Mouse (Mus musculus) heart, embryonic 12.5 days (tissue): ENCODE results near the gene Epha8. TPM values are rescaled to one million over a fixed set of nuclear protein-coding genes. Genes with fewer than 3 reads are reported as not detected.

Source experiments
- ATAC-seq: fragments of 200-750 bp; cut with Nextera tagmentation; 2 replicates; pipeline ENCODE4 v1.8.0; 2017; ENCODE audit warnings: moderate TSS enrichment, moderate library complexity; ENCODE audit not compliant: insufficient number of reproducible peaks, low FRiP score
- H3K27ac ChIP-seq: fragments of 300-500 bp; sonication (generic); 2 replicates; pipeline ENCODE4 v1.5.1; 2016; ENCODE audit warnings: mild to moderate bottlenecking, moderate library complexity; ENCODE audit not compliant: poor library complexity, severe bottlenecking
- H3K27me3 ChIP-seq: fragments of 300-500 bp; sonication (generic); replicated peaks from 2 replicates; pipeline ENCODE4 v1.6.1; 2016; ENCODE audit warnings: mild to moderate bottlenecking, moderate library complexity
- H3K36me3 ChIP-seq: fragments of 300-500 bp; sonication (generic); 2 replicates; pipeline ENCODE4 v1.6.1; 2016; ENCODE audit warnings: mild to moderate bottlenecking, moderate library complexity
- H3K4me1 ChIP-seq: fragments of 300-500 bp; sonication (generic); replicated peaks from 2 replicates; pipeline ENCODE4 v1.6.1; 2016; ENCODE audit warnings: mild to moderate bottlenecking
- H3K4me2 ChIP-seq: fragments of 300-500 bp; sonication (generic); 2 replicates; pipeline ENCODE4 v1.6.1; 2016; ENCODE audit warnings: mild to moderate bottlenecking, moderate library complexity
- H3K4me3 ChIP-seq: fragments of 300-500 bp; sonication (generic); 2 replicates; pipeline ENCODE4 v1.5.1; 2016; ENCODE audit warnings: mild to moderate bottlenecking
- H3K9ac ChIP-seq: fragments of 300-500 bp; sonication (generic); 2 replicates; pipeline ENCODE4 v1.6.1; 2016; ENCODE audit warnings: mild to moderate bottlenecking, moderate library complexity
- H3K9me3 ChIP-seq: fragments of 300-500 bp; sonication (generic); replicated peaks from 2 replicates; pipeline ENCODE4 v1.6.1; 2016; ENCODE audit warnings: mild to moderate bottlenecking, moderate library complexity
- WGBS: fragments of 180-500 bp; shearing (Covaris S2); methylation state at CpG from one replicate; pipeline ENCODE4 v1.1.7; 2016; 5-methylcytosine and 5-hydroxymethylcytosine counted together
- polyA plus RNA-seq: library from polyadenylated mRNA; unstranded; fragments of >200 nt; fragmentation: Nextera tagmentation; extraction: Ambion mirVana; gene quantifications from 2 replicates; pipeline ENCODE4 v1.2.1, GENCODE M21; 2016

Gene Epha8
- polyA plus RNA-seq, 1 experiment from 2014 or later, result 0.10 TPM

DNA sequence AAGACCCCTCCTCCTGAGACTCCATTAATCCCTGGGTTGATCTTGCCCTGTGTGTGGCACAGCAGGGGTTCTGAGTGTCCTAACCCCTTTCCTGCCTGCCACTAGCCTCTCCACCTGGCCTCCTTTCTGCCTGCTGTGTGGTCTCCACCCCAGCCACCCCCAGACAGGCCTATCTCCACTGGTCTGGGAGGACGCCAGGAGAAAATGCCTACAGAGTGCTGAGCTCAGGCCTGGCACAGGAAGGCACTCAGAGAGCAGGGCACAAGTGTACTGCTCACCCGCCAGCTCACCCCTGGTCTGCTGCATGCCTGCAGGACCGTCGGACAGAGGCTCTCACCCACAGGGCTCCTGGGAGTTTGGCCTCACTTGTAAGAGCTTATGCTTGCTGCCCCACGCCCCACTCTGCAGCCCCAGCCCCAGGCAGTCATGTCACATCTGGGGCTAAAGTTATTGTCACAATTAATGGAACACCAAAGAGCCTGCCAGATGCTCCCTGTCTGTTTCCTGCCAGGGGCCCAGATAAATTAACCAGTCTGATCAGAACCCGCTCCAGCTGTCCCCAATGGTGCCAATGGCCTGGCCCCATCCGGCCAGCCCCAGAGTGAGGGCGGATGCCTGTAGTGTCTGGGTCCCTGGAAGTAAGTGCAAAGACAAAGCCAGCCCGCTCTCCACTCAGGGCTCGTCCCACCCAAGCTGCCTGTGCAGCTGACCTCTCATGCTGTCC, 7.2 kb downstream of the Epha8 start:
- 40% methylated on average over 10 of the region's 10 CpGs for WGBS
- ATAC-seq, result no peak

DNA sequence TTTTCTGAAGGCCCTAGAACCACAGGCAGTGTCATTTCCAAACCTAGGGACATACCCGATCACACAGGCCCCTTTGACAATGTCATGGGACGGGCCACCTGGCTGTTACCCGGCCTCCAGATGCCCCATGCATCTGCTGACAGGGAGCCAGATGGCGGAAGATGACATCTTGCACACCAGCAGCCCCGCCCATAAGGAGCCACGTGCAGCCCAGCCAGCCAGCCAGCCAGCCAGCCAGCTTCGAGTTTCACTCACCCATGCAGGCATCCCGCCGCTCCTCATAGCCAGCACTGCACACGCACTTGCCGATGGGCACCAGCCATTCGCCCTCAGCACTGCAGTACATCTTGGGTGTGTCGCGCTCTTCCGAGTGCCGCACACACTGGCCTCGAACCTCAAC, 11.2 kb downstream of the Epha8 start:
- no peak overlapping the region for H3K4me3 ChIP-seq
- no peak overlapping the region for H3K9ac ChIP-seq
- H3K9me3 ChIP-seq, result no peaks in the 10 kb centered on the region
- no peaks in the 10 kb centered on the region for H3K36me3 ChIP-seq
- 59% methylated on average over 17 of the region's 17 CpGs for WGBS
- no peak for ATAC-seq
- no peak overlapping the region for H3K27ac ChIP-seq
- peaks cover 96% of the 10 kb centered on the region for H3K27me3 ChIP-seq
- peaks cover 12% of the 10 kb centered on the region; the same call in 1 of the 2 replicates for H3K4me1 ChIP-seq
- no peak overlapping the region for H3K4me2 ChIP-seq

More for the DNA sequence above, 7.2 kb downstream of the Epha8 start:
- Histone ChIP-seq H3K9me3 (no peaks in the 10 kb centered on the region), H3K27ac (no peak overlapping the region), H3K36me3 (no peaks in the 10 kb centered on the region), H3K4me1 (peaks cover 3% of the 10 kb centered on the region; the same call in 1 of the 2 replicates), H3K4me3 (no peak overlapping the region), H3K4me2 (no peak overlapping the region), H3K9ac (no peak overlapping the region), H3K27me3 (peaks cover 96% of the 10 kb centered on the region)

DNA sequence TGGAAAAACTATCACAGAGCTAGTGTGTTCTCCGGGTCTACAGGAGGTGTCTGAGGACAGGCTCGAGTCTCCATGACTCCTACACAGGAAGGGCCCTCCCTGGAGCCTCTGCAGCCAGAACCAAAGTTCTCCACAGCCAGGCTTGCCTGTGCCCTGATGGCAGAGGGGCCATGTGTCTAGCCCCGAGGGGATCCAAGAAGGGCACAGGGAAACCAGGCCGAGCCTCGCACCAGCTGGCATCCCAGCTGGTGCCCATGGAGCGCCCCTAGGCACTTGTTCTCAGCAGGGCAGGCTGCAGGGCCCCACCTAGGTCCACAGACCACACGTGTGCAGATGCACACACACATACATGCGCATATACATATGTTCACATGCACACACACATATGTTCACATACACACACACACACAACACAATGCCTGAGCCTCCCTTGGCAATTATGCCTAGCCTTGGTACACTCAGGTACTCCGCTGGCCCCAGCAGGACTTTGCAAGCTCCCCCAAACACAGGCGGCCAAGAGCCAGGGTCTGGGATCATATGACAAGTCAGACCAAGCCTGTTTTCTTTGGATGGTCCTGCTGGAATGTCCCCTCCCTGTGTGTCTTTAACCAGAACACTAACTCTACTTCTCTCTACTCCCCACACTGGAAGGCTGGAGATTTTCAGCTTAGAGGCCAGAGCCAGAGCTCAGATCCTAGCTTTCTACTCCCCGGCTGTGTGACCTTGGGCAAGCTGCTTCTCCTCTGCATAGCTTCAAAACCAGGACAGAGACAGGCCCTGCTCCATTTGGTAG, 11.9 kb downstream of the Epha8 start:
- no peak overlapping the region for H3K27ac ChIP-seq
- no peaks in the 10 kb centered on the region for H3K36me3 ChIP-seq
- ATAC-seq, result no peak
- H3K4me3 ChIP-seq, result no peak overlapping the region
- no peak overlapping the region for H3K4me2 ChIP-seq
- H3K4me1 ChIP-seq, result peaks cover 12% of the 10 kb centered on the region; the same call in 1 of the 2 replicates
- no peaks in the 10 kb centered on the region for H3K9me3 ChIP-seq
- no peak overlapping the region for H3K9ac ChIP-seq
- H3K27me3 ChIP-seq, result peaks cover 96% of the 10 kb centered on the region
- WGBS, result 76% methylated on average over 11 of the region's 11 CpGs

DNA sequence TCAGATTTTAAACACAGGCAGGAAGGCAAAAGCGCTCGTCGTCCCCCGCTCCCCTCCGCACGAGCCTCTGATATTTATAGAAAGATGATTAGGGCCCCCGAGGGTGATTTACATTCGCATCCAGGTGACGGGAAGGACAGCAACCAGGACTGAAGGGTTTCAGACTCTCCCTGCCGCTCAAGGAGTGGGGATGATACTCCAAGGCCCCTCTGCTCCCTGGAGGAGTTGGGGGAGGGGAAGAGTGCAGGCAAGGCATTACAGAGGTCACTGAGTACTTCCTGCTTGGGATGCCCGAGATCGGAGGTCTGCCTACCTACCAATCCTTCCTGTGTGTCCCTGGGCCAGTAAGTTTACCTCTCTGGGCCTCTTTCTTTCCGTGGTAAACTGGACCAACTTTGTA, 13.4 kb downstream of the Epha8 start:
- Histone ChIP-seq H3K9ac (no peak overlapping the region), H3K27me3 (peaks cover 97% of the 10 kb centered on the region)
- WGBS, result 15% methylated on average over 13 of the region's 13 CpGs

DNA sequence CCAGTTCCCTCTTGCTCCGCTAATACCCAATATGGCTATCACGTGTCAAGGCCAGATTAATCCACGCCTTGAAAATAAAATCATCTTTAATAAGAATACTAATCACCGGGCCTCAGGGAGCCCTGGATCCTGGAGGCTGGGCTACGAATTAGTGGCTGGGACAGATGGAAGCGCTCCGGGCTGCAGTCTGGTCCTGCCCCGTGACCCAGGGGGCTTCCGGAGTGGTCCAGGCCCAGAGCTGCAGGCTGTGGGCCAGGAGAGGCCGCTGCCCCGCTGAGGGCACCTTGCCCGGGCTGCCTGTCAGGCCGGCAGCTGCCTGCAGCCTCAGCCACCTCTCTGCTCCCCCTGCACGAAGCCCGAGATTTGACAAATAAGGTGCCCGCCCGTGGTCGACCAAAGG, 13.9 kb downstream of the Epha8 start:
- Histone ChIP-seq H3K4me3 (no peak overlapping the region), H3K9ac (no peak overlapping the region), H3K9me3 (no peaks in the 10 kb centered on the region), H3K4me1 (peaks cover 12% of the 10 kb centered on the region; the same call in 1 of the 2 replicates), H3K4me2 (peak overlapping the region; percentile 16), H3K27ac (no peak overlapping the region), H3K36me3 (no peaks in the 10 kb centered on the region), H3K27me3 (peaks cover 97% of the 10 kb centered on the region)
- 23% methylated on average over 18 of the region's 18 CpGs for WGBS
- no peak for ATAC-seq

More for the DNA sequence above, 13.4 kb downstream of the Epha8 start:
- Histone ChIP-seq H3K4me1 (peaks cover 12% of the 10 kb centered on the region; the same call in 1 of the 2 replicates), H3K36me3 (no peaks in the 10 kb centered on the region), H3K27ac (no peak overlapping the region), H3K4me3 (no peak overlapping the region), H3K4me2 (peak overlapping the region; percentile 16), H3K9me3 (no peaks in the 10 kb centered on the region)
- no peak for ATAC-seq

DNA sequence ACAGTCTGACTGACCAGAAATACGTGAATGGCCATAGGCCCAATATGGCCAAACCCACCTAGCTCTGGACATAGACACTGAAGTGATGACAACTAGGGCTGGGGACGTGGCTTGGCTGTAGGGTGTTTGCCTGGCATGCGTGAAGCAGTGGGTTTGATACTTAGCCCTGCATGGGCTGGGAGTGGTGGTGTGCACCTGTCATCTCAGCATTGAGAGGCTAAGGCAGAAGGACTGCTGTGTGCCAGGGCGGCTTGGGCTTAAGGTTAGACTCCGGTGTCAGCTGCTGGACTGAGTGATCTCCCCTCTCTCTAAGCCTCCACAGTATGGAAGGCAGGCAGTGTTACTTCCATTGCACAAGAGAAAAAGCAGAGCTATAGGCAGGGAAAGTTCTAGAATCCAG, 18.7 kb downstream of the Epha8 start:
- peaks cover 97% of the 10 kb centered on the region for H3K27me3 ChIP-seq
- 77% methylated on average over 5 of the region's 5 CpGs for WGBS

DNA sequence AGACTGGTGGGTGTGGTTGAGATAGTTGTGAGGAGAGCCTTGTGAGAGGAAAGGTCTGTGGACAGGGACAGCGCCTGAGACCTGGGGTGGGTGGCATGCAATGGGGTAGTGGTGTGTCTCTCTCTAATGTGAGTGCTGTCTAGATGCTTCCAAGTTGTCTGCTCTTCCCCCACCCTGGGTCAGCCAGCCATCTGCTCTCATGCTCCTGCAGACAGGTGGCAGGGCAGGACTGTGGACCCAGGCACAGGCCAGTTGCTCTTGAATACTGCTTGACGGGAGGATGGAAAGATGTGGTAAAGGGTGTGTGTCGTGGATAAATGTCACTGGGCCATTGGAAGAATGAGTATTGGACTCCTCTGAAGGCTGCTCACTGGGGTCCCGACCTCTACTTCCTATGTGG, 19.3 kb downstream of the Epha8 start:
- no peaks in the 10 kb centered on the region for H3K9me3 ChIP-seq
- no peak overlapping the region for H3K9ac ChIP-seq
- H3K4me2 ChIP-seq, result no peak overlapping the region
- no peaks in the 10 kb centered on the region for H3K36me3 ChIP-seq
- no peak overlapping the region for H3K4me3 ChIP-seq
- 56% methylated on average over 4 of the region's 4 CpGs for WGBS
- H3K4me1 ChIP-seq, result peaks cover 9% of the 10 kb centered on the region
- no peak for ATAC-seq
- H3K27me3 ChIP-seq, result peaks cover 97% of the 10 kb centered on the region
- H3K27ac ChIP-seq, result no peak overlapping the region

More for the DNA sequence above, 18.7 kb downstream of the Epha8 start:
- Histone ChIP-seq H3K4me3 (no peak overlapping the region), H3K36me3 (no peaks in the 10 kb centered on the region), H3K4me1 (peaks cover 15% of the 10 kb centered on the region), H3K9ac (no peak overlapping the region), H3K9me3 (no peaks in the 10 kb centered on the region), H3K27ac (no peak overlapping the region), H3K4me2 (no peak overlapping the region)
- ATAC-seq, result no peak

DNA sequence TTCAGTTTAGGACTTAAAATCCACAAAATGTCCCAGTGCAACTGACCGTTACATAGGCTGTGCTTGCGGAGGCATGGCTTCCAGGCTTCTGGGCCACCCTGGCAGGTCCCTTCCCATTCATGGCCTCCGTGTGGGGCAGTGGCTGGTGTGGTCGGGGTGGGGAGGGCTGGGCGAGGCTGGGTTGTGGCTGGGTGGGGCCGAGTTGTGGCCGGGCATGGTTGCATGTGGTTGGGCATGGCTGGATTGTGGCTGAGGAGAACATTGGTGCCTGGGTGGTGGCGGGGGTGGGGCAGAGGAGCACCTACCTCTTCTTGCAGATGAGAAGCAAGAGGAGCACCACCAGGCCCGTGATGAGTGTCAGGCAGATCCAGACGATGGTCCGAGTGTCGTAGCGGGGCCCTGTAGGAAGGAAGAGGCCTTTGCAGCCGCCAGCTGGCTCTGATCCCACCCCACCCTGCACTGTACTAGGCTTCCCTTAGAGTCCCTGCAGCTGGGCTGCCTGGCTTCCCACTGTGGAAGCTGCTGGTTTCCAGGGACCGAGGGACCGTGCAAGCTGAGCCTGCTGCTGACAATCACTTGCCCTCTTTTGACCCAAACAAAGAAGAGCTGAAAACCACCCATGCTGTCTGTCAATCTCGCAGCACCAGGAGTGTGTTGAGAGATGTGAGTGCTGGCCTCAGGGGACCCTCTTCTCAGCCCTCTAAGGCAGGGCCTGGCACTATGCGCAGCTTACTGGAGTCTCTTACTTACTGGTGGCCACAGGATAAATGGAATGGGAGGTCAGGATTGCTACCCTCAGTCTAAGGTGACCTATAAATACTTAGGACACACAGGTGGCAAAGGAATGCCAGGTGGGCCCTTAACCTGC, 21.6 kb downstream of the Epha8 start:
- Histone ChIP-seq H3K27me3 (peaks cover 98% of the 10 kb centered on the region), H3K4me3 (no peak overlapping the region), H3K27ac (no peak overlapping the region), H3K9ac (no peak overlapping the region), H3K4me2 (no peak overlapping the region), H3K9me3 (no peaks in the 10 kb centered on the region), H3K4me1 (peaks cover 9% of the 10 kb centered on the region), H3K36me3 (no peaks in the 10 kb centered on the region)
- no peak for ATAC-seq
- WGBS, result 38% methylated on average over 18 of the region's 18 CpGs

DNA sequence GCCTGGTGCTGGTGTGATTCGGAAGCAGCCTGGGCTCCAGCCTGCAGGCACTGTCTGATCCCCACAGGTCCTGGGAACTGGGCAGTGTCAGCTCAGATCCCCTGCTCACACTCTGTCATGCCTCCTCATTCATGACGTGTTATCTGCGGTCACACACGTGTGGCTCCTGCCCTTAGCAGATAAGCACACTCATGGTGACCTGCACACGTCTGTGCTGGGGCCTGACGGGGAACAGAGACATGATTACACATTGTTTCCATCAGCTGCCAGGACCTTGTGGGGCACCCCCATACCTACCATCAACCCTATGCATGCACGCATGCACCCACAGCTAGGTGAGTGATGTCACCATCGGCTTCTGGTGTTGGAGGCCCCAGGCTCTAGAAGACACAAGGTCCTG, 26.1 kb downstream of the Epha8 start:
- H3K4me3 ChIP-seq, result no peak overlapping the region
- H3K9me3 ChIP-seq, result no peaks in the 10 kb centered on the region
- no peak overlapping the region for H3K27ac ChIP-seq
- peaks cover 9% of the 10 kb centered on the region for H3K4me1 ChIP-seq
- H3K36me3 ChIP-seq, result no peaks in the 10 kb centered on the region
- H3K27me3 ChIP-seq, result peaks cover 96% of the 10 kb centered on the region
- no peak overlapping the region for H3K4me2 ChIP-seq
- peak; percentile 68 for ATAC-seq
- no peak overlapping the region for H3K9ac ChIP-seq
- WGBS, result 48% methylated on average over 8 of the region's 8 CpGs

DNA sequence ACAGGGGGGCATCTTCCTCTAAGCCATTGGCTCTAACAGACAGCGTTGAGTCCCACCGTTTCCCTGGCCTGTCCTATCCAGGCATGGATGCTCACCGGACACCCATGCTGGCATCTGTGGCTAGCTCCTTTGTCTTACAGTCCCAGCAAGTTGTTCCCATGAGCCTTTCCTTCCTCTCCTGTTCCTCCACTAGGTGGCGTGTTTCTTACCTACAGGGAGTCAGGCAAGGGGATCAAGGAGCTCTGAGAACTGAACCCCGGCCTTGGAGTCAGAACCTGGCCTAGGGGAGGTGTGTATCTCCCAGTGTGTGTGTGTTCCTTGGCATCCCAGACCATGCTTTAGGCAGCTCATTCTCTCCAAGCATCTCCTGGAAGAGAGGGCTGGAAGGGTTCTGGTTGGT, 27.7 kb downstream of the Epha8 start:
- no peak overlapping the region for H3K4me2 ChIP-seq
- no peaks in the 10 kb centered on the region for H3K9me3 ChIP-seq
- WGBS, result 13% methylated on average over 5 of the region's 5 CpGs
- H3K4me3 ChIP-seq, result no peak overlapping the region
- no peaks in the 10 kb centered on the region for H3K4me1 ChIP-seq
- no peak for ATAC-seq
- H3K27ac ChIP-seq, result no peak overlapping the region
- H3K36me3 ChIP-seq, result no peaks in the 10 kb centered on the region
- peaks cover 92% of the 10 kb centered on the region for H3K27me3 ChIP-seq
- H3K9ac ChIP-seq, result no peak overlapping the region

DNA sequence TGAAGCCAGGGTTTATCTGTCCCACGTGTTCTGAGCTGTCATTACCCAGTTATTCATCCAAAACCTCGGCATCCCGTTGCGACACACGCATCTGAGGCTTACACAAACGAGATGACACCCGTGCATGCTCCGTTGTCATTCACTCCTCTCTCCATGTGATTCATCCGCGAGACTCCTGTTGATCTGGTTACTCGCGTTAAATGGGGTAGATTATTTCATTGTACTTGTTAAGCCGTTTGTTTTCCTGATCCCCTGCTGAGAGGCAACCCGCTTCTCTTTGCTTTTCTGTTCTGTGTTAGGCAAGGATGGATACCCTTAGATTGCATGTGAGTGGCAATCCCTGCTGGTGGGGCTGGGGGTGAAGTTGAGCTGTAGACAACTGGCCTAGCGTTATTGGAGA, 30.8 kb downstream of the Epha8 start:
- no peaks in the 10 kb centered on the region for H3K4me1 ChIP-seq
- no peaks in the 10 kb centered on the region for H3K9me3 ChIP-seq
- no peak overlapping the region for H3K9ac ChIP-seq
- H3K4me2 ChIP-seq, result no peak overlapping the region
- H3K27me3 ChIP-seq, result peaks cover 87% of the 10 kb centered on the region
- WGBS, result 22% methylated on average over 15 of the region's 15 CpGs
- ATAC-seq, result no peak
- no peak overlapping the region for H3K27ac ChIP-seq
- H3K4me3 ChIP-seq, result no peak overlapping the region
- no peaks in the 10 kb centered on the region for H3K36me3 ChIP-seq
